Mouse (Mus musculus) effector memory CD4-positive, alpha-beta T cell, adult 7 months (primary cell): ENCODE results near the gene Trem1. TPM values are rescaled to one million over a fixed set of nuclear protein-coding genes. Genes with fewer than 3 reads are reported as not detected.

Source experiments
- polyA plus RNA-seq: library from polyadenylated mRNA; unstranded; fragments of 100-300 nt; shearing (Covaris generic); gene quantifications from one replicate; pipeline ENCODE4 v1.2.1, GENCODE M21; 2017

Gene Trem1
- 0.21 TPM for polyA plus RNA-seq

GRCm38 (mm10) chr17:48232518-48232917, at the start of gene Trem1:
Gene Trem1, plus strand, starts transcription at chr17:48232768.

GRCm38 (mm10) chr17:48247221-48247928, 14.8 kb downstream of the Trem1 start, which contains the start of gene Trem3:
Gene Trem3, plus strand, starts transcription at chr17:48247777.

GRCm38 (mm10) chr17:48263741-48264362, 31.3 kb downstream of the Trem1 start, which contains the start of gene Treml4:
Gene Treml4, plus strand, starts transcription at chr17:48264295.

Other genes starting within 250 kb of the Trem1 start
- gene 1700122O11Rik, start 194.5 kb upstream of the Trem1 start, polyA plus RNA-seq, result not detected
- gene 1700067P10Rik, start 143.4 kb upstream of the Trem1 start, polyA plus RNA-seq, result not detected
- not detected for gene 9830107B12Rik, start 86.5 kb upstream of the Trem1 start, polyA plus RNA-seq
- gene A530064D06Rik, start 65.5 kb upstream of the Trem1 start, polyA plus RNA-seq, result 0.16 TPM
- gene Trem3, start 15.0 kb downstream of the Trem1 start, polyA plus RNA-seq, result not detected
- 0.94 TPM for gene Treml4, start 31.5 kb downstream of the Trem1 start, polyA plus RNA-seq
- gene Treml2, start 66.7 kb downstream of the Trem1 start, polyA plus RNA-seq, result 1.7 TPM
- gene B430306N03Rik, start 83.4 kb downstream of the Trem1 start, polyA plus RNA-seq, result 0.96 TPM
- not detected for gene Trem2, start 113.6 kb downstream of the Trem1 start, polyA plus RNA-seq
- not detected for gene Treml1, start 127.1 kb downstream of the Trem1 start, polyA plus RNA-seq
- 9.6 TPM for gene Nfya, start 177.1 kb downstream of the Trem1 start, polyA plus RNA-seq
- 58.5 TPM for gene Oard1, start 177.2 kb downstream of the Trem1 start, polyA plus RNA-seq
- 18.2 TPM for gene Apobec2, start 200.2 kb downstream of the Trem1 start, polyA plus RNA-seq
- 0.32 TPM for gene Tspo2, start 218.8 kb downstream of the Trem1 start, polyA plus RNA-seq
- gene Unc5cl, start 222.1 kb downstream of the Trem1 start, polyA plus RNA-seq, result 7.1 TPM